Mouse (Mus musculus): ENCODE measurements around the gene Sept4.

DNA sequence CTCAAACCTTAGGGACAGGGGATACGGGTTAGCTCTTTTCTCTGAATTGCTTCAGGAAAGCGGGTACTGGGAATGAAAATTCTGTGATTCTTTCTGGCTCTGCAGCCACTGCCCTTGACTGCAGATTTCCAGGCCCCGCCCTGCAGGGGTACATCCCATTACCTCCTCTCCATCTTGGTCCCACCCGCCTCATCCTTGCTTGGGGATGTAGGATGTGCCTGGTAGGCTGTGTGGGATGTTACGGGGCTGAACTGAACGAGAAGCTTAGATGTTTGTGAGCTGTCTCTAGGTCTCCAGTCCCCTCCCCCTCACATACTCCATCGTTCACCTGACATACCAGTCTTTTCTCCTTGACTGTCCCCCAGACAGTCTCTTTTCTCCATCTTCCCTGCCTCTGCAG lies 27.3 kb downstream of the Sept4 start:
- TF ChIP-seq POLR2A (IDR thresholded peaks at IDR 0.05; ENCODE audit: low read depth, low read length) (no peak), CTCF (IDR thresholded peaks at IDR 0.05; ENCODE audit: extremely low read depth, insufficient read depth, insufficient read length, insufficient replicate concordance) (no peak)
